In genomic region chr7:73019151-73019550, GRCm38 (mm10) we compare ENCODE assay signal across 16 mouse cellular contexts.
"Had no signal": no experiment of that assay in that cellular context is flagged by ENCODE, and none has a peak within 500 bp of the region (broad histone marks: within the 10 kb centered on the region; RNA-seq: fewer than 3 reads in every experiment).

No protein-coding gene starts in this region.

- H3K4me2 ChIP-seq: neural tube, embryonic 13.5 days; neural tube, embryonic 15.5 days; stomach, embryonic 15.5 days had no signal

- H3K27me3 ChIP-seq: neural tube, embryonic 13.5 days; neural tube, embryonic 15.5 days; stomach, embryonic 15.5 days had no signal

- DNase-seq: retina, postnatal 1 day; right cerebral cortex, adult 18-20 months; right cerebral cortex, postnatal 14 days; right cerebral cortex, postnatal 25 days; right cerebral cortex, postnatal 4 days; spleen, adult 18-20 months; thymus, adult 18-20 months; thymus, adult 2 months; thymus, postnatal 14 days; thymus, postnatal 25 days; thymus, postnatal 36 days; thymus, postnatal 4 days had no signal

- H3K9ac ChIP-seq: neural tube, embryonic 13.5 days; neural tube, embryonic 15.5 days; stomach, embryonic 15.5 days had no signal

- H3K9me3 ChIP-seq: neural tube, embryonic 13.5 days; neural tube, embryonic 15.5 days; stomach, embryonic 15.5 days had no signal

- H3K4me1 ChIP-seq: neural tube, embryonic 15.5 days; stomach, embryonic 15.5 days had no signal

- H3K4me3 ChIP-seq: neural tube, embryonic 13.5 days; neural tube, embryonic 15.5 days; stomach, embryonic 15.5 days had no signal

- H3K27ac ChIP-seq: neural tube, embryonic 13.5 days; neural tube, embryonic 15.5 days; stomach, embryonic 15.5 days; stomach, postnatal 0 days had no signal

- H3K36me3 ChIP-seq: neural tube, embryonic 13.5 days; neural tube, embryonic 15.5 days; stomach, embryonic 15.5 days had no signal
